Mouse (Mus musculus) forebrain, embryonic 14.5 days (tissue): Measurements from ENCODE around the gene Crat. TPM values are rescaled to one million over a fixed set of nuclear protein-coding genes. Genes with fewer than 3 reads are reported as not detected.
A peak's percentile ranks its signal among the peaks of the same experiment; 100 is the strongest.

ENCODE experiments used
- ATAC-seq: fragments of 200-750 bp; cut with Nextera tagmentation; 2 replicates; pipeline ENCODE4 v1.8.0; 2017; ENCODE audit warnings: mild to moderate bottlenecking, moderate library complexity
- DNase-seq: peaks from one replicate; pipeline ENCODE4 v3.0.0-alpha.2; 2015; ENCODE audit warnings: low spot score
- H3K27ac ChIP-seq: fragments of 300-500 bp; sonication (generic); 2 replicates; pipeline ENCODE4 v1.5.1; 2014; ENCODE audit warnings: low read depth, mild to moderate bottlenecking, control low read depth, low read length, moderate library complexity
- H3K27me3 ChIP-seq: fragments of 300-500 bp; sonication (generic); replicated peaks from 2 replicates; pipeline ENCODE4 v1.6.1; 2014; ENCODE audit warnings: low read length, control low read depth, mixed read lengths; ENCODE audit not compliant: control insufficient read depth, insufficient read depth
- H3K36me3 ChIP-seq: fragments of 300-500 bp; sonication (generic); 2 replicates; pipeline ENCODE4 v1.6.1; 2014; ENCODE audit warnings: low read length, control low read depth; ENCODE audit not compliant: control insufficient read depth, insufficient read depth
- H3K4me1 ChIP-seq: fragments of 300-500 bp; sonication (generic); 2 replicates; pipeline ENCODE4 v1.6.1; 2014; ENCODE audit warnings: antibody characterized with exemption, low read length, control low read depth; ENCODE audit not compliant: control insufficient read depth, insufficient read depth
- H3K4me2 ChIP-seq: fragments of 300-500 bp; sonication (generic); 2 replicates; pipeline ENCODE4 v1.6.1; 2014; ENCODE audit warnings: mild to moderate bottlenecking, control low read depth, low read length
- H3K4me3 ChIP-seq: fragments of 300-500 bp; sonication (generic); 2 replicates; pipeline ENCODE4 v1.5.1; 2014; ENCODE audit warnings: low read depth, low read length, control low read depth
- H3K9ac ChIP-seq: fragments of 300-500 bp; sonication (generic); 2 replicates; pipeline ENCODE4 v1.6.1; 2014; ENCODE audit warnings: mild to moderate bottlenecking, low read length, control low read depth, moderate library complexity
- H3K9me3 ChIP-seq: fragments of 300-500 bp; sonication (generic); replicated peaks from 2 replicates; pipeline ENCODE4 v1.6.1; 2016; ENCODE audit warnings: low read length, control low read depth, mixed read lengths; ENCODE audit not compliant: control insufficient read depth
- WGBS: fragments of 180-500 bp; shearing (Covaris S2); extraction: QIAGEN DNeasy Blood & Tissue Kit; methylation state at CpG from one replicate; pipeline ENCODE4 v1.1.7; 2014; 5-methylcytosine and 5-hydroxymethylcytosine counted together
- polyA plus RNA-seq: library from polyadenylated mRNA; unstranded; fragments of >200 nt; fragmentation: Nextera tagmentation; extraction: Ambion mirVana; gene quantifications from 2 replicates; pipeline ENCODE4 v1.2.1, GENCODE M21; 2014

Crat gene
- polyA plus RNA-seq, 1 experiment from 2014 or later, result 31.9 TPM

- no peak for DNase-seq
- peak overlapping the region; percentile 64 for H3K9ac ChIP-seq
- peaks cover 23% of the 10 kb centered on the region for H3K4me1 ChIP-seq
- no peak for ATAC-seq
- H3K9me3 ChIP-seq, result no peaks in the 10 kb centered on the region
- peaks cover 65% of the 10 kb centered on the region for H3K36me3 ChIP-seq
- H3K27ac ChIP-seq, result peak overlapping the region; percentile 97
- no peaks in the 10 kb centered on the region for H3K27me3 ChIP-seq
- 63% methylated on average over 5 of the region's 5 CpGs for WGBS
- H3K4me2 ChIP-seq, result peak overlapping the region; percentile 44
- no peak overlapping the region for H3K4me3 ChIP-seq
Observed at GRCm38 (mm10) chr2:30442498-30442890, 26.9 kb upstream of the Crat start.

GRCm38 (mm10) chr2:30441518-30442497 is 26.2 kb upstream of the Crat start:
- H3K4me3 ChIP-seq, result no peak overlapping the region
- H3K27ac ChIP-seq, result peak overlapping the region; percentile 97
- WGBS, result 1% methylated on average over 15 of the region's 15 CpGs
- peak; percentile 85 for ATAC-seq
- H3K27me3 ChIP-seq, result no peaks in the 10 kb centered on the region
- H3K4me1 ChIP-seq, result peaks cover 23% of the 10 kb centered on the region
- peaks cover 66% of the 10 kb centered on the region for H3K36me3 ChIP-seq
- H3K4me2 ChIP-seq, result peak overlapping the region; percentile 44
- H3K9ac ChIP-seq, result peak overlapping the region; percentile 64
- DNase-seq, result peak; percentile 95
- no peaks in the 10 kb centered on the region for H3K9me3 ChIP-seq

GRCm38 (mm10) chr2:30440701-30441517 is 25.3 kb upstream of the Crat start:
- H3K4me2 ChIP-seq, result peak overlapping the region; percentile 44
- H3K9me3 ChIP-seq, result no peaks in the 10 kb centered on the region
- peak overlapping the region; percentile 64 for H3K9ac ChIP-seq
- peaks cover 23% of the 10 kb centered on the region for H3K4me1 ChIP-seq
- DNase-seq (peak; percentile 94), ATAC-seq (peak; percentile 64; the same call in 1 of the 2 replicates)
- 13% methylated on average over 12 of the region's 12 CpGs for WGBS
- H3K36me3 ChIP-seq, result peaks cover 66% of the 10 kb centered on the region
- H3K4me3 ChIP-seq, result no peak overlapping the region
- no peaks in the 10 kb centered on the region for H3K27me3 ChIP-seq
- H3K27ac ChIP-seq, result peak overlapping the region; percentile 97

GRCm38 (mm10) chr2:30440211-30440700 is 24.6 kb upstream of the Crat start:
- peak overlapping the region; percentile 29; the same call in 1 of the 2 replicates for H3K9ac ChIP-seq
- no peak for ATAC-seq
- H3K4me3 ChIP-seq, result no peak overlapping the region
- no peak overlapping the region for H3K4me2 ChIP-seq
- peaks cover 61% of the 10 kb centered on the region for H3K36me3 ChIP-seq
- H3K27ac ChIP-seq, result peak overlapping the region; percentile 97
- H3K9me3 ChIP-seq, result no peaks in the 10 kb centered on the region
- peaks cover 23% of the 10 kb centered on the region for H3K4me1 ChIP-seq
- 52% methylated on average over 3 of the region's 3 CpGs for WGBS
- DNase-seq, result peak; percentile 49
- no peaks in the 10 kb centered on the region for H3K27me3 ChIP-seq

GRCm38 (mm10) chr2:30439631-30440030 is 24.0 kb upstream of the Crat start:
- H3K9ac ChIP-seq, result no peak overlapping the region
- no peak for DNase-seq
- H3K9me3 ChIP-seq, result no peaks in the 10 kb centered on the region
- H3K27ac ChIP-seq, result no peak overlapping the region
- no peak overlapping the region for H3K4me3 ChIP-seq
- no peaks in the 10 kb centered on the region for H3K27me3 ChIP-seq
- WGBS, result 93% methylated on average over 6 of the region's 6 CpGs
- H3K4me1 ChIP-seq, result peaks cover 23% of the 10 kb centered on the region
- peaks cover 55% of the 10 kb centered on the region for H3K36me3 ChIP-seq
- ATAC-seq, result no peak
- no peak overlapping the region for H3K4me2 ChIP-seq

- no peak overlapping the region for H3K4me3 ChIP-seq
Observed at GRCm38 (mm10) chr2:30437791-30438190, 22.2 kb upstream of the Crat start.

GRCm38 (mm10) chr2:30436809-30437208 is 21.2 kb upstream of the Crat start:
- H3K9me3 ChIP-seq, result no peaks in the 10 kb centered on the region
- 85% methylated on average over 4 of the region's 4 CpGs for WGBS
- DNase-seq, result no peak
- no peak for ATAC-seq
- no peak overlapping the region for H3K4me2 ChIP-seq
- no peak overlapping the region for H3K4me3 ChIP-seq
- H3K27me3 ChIP-seq, result no peaks in the 10 kb centered on the region
- no peak overlapping the region for H3K27ac ChIP-seq
- no peak overlapping the region for H3K9ac ChIP-seq
- peaks cover 64% of the 10 kb centered on the region for H3K36me3 ChIP-seq
- peaks cover 12% of the 10 kb centered on the region for H3K4me1 ChIP-seq

More at GRCm38 (mm10) chr2:30437791-30438190, 22.2 kb upstream of the Crat start:
- 86% methylated on average over 4 of the region's 4 CpGs for WGBS
- Histone ChIP-seq H3K36me3 (peaks cover 55% of the 10 kb centered on the region), H3K27me3 (no peaks in the 10 kb centered on the region), H3K4me1 (peaks cover 22% of the 10 kb centered on the region), H3K9ac (no peak overlapping the region), H3K4me2 (no peak overlapping the region), H3K9me3 (no peaks in the 10 kb centered on the region), H3K27ac (no peak overlapping the region)
- no peak for ATAC-seq
- no peak for DNase-seq

- H3K4me2 ChIP-seq, result no peak overlapping the region
- peaks cover 5% of the 10 kb centered on the region for H3K4me1 ChIP-seq
- DNase-seq, result no peak
- no peak overlapping the region for H3K4me3 ChIP-seq
- no peak overlapping the region for H3K9ac ChIP-seq
- ATAC-seq, result 0 out of 2 replicates have a peak, but pooled peaks have one; percentile 11
- H3K27ac ChIP-seq, result no peak overlapping the region
- H3K36me3 ChIP-seq, result peaks cover 71% of the 10 kb centered on the region
- WGBS, result 74% methylated on average over 5 of the region's 5 CpGs
- no peaks in the 10 kb centered on the region for H3K9me3 ChIP-seq
- H3K27me3 ChIP-seq, result no peaks in the 10 kb centered on the region
Observed at GRCm38 (mm10) chr2:30436156-30436545, 20.5 kb upstream of the Crat start.
